Mouse (Mus musculus) heart, postnatal 25 days (tissue): ENCODE measurements at regions not wholly inside any gene's neighbourhood (a gene's known extent, or its start where the extent isn't known, plus 50 kb on each side); places are given as distances from the start of the nearest gene placed in this dataset.
"Not testable (repeated sequence)": the region's sequence is repeated elsewhere in the genome, so short reads cannot be mapped to it uniquely, and the experiment has no call there.

Experiments
- DNase-seq: peaks from one replicate; pipeline ENCODE4 v3.0.0; 2022; ENCODE audit warnings: low spot score
- intact Hi-C: fragments of 180-260 bp; cut with DNase I; formaldehyde crosslinking; loops from one replicate; pipeline ENCODE4 v1.15.1; 2025

GRCm38 (mm10) chr2:18473361-18473771 is 80.7 kb upstream of the Dnajc1 start:
- intact Hi-C loops, result no loop called here
- no peak for DNase-seq

DNA sequence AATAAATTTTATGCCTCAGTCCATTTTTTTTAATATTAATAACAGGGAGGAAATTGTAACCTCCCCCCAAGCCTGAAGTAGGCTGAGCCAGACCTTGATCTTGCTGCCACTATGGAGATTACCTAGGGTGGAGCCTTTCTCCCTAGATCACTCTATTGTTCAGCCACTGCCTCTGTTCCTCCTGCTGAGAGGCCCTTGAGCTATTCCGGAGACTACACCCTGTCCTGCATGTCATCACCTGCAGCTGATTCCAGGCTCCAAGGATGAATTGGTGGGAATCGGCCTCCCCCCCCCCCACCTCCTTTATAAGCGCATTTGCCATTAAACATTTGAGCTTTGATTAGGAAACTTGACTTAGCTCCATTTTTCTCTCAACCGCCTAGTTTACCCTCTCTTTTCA is 68.3 kb upstream of the Dnajc1 start:
- no peak for DNase-seq
- intact Hi-C loops, result no loop called here

- DNase-seq, intact Hi-C loops: not testable (repeated sequence)
Measured at GRCm38 (mm10) chr2:18460281-18460680, 67.7 kb upstream of the Dnajc1 start.

DNA sequence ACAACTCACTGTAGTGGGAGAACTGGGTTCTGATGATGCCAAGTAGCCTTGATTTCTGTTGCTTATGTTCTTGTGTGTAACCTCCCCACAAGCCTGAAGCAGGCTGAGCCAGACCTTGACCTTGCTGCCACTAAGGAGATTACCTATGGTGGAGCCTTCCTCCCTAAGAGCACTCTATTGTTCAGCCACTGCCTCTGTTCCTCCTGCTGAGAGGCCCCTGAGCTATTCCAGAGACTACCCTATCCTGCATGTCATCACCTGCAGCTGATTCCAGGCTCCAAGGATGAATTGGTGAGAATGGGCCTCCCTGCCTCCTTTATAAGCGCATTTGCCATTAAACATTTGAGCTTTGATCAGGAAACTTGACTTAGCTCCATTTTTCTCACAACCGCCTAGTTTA is 60.8 kb upstream of the Dnajc1 start:
- intact Hi-C loops, DNase-seq: not testable (repeated sequence)

DNA sequence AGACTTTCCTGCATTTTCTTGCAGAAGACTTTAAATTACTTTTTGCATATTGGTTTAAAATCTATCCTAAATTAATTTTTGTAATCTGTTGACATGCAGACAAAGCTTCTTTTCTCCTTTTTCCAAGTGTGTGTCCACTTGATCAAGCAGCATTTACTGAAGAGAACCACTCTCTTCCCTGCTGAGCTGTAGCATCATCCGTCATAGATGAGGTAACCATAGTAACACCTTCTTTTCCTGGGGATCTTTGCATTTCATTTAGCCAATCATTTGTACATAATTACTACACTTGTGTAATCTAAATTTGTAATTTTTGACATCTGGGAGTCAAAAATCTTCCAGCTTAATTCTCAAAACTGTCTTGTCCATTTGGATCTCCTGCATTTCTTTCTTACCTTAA is 53.2 kb upstream of the Dnajc1 start:
- intact Hi-C loops, result no loop called here
- no peak for DNase-seq
